Mouse (Mus musculus): Measurements from ENCODE around the gene Rpl18. TPM values are rescaled to one million over a fixed set of nuclear protein-coding genes. Genes with fewer than 3 reads are reported as not detected.

Rpl18 gene
- total RNA-seq, 2 experiments from 2014 or later: 451 to 508 TPM

- Histone ChIP-seq H3K4me3 (no peak overlapping the region), H3K27ac (no peak overlapping the region)
- TF ChIP-seq CTCF (IDR thresholded peaks at IDR 0.05): no peak
- no peak for DNase-seq
- intact Hi-C loops (cut with DNase I): loop anchor here (2.0 kb wide), 1 partner anchor 89 kb away; no protein-coding TSS in a partner anchor
Observed at GRCm38 (mm10) chr7:45685811-45686210, 29.4 kb upstream of the Rpl18 start.

DNA sequence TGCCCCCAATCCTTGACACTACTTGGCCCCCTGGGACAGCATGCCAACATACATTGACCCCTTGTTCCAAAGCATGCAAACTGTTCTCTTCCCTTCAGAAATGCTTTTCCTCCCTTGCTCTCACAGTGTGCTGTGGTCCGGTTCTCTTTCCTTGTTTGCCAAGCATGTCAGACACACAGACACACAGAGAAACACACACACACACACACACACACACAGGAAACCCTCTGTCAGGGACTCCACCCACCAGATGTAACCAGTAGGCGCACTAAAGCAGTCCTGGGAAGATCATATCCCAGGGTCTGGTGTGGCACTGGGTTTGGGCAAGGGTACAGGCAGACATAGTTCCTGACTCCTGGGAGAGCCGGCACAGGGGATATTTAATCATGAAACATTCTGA lies 28.4 kb upstream of the Rpl18 start:
- Histone ChIP-seq H3K4me3 (no peak overlapping the region), H3K27ac (no peak overlapping the region)
- no peak for DNase-seq
- TF ChIP-seq CTCF (IDR thresholded peaks at IDR 0.05): no peak
- intact Hi-C loops (cut with DNase I): loop anchor here (2.0 kb wide), 1 partner anchor 90 kb away; no protein-coding TSS in a partner anchor

- intact Hi-C loops (cut with DNase I): no loop called here
- Histone ChIP-seq H3K4me3 (no peak overlapping the region), H3K27ac (no peak overlapping the region)
- no peak for DNase-seq
- no peak for TF ChIP-seq CTCF (IDR thresholded peaks at IDR 0.05)
Observed at GRCm38 (mm10) chr7:45689099-45689498, 26.2 kb upstream of the Rpl18 start.

- intact Hi-C loops (cut with DNase I): no loop called here
- no peak for DNase-seq
- Histone ChIP-seq H3K27ac (no peak overlapping the region), H3K4me3 (no peak overlapping the region)
- no peak for TF ChIP-seq CTCF (IDR thresholded peaks at IDR 0.05)
Observed at GRCm38 (mm10) chr7:45689800-45690199, 25.5 kb upstream of the Rpl18 start.

DNA sequence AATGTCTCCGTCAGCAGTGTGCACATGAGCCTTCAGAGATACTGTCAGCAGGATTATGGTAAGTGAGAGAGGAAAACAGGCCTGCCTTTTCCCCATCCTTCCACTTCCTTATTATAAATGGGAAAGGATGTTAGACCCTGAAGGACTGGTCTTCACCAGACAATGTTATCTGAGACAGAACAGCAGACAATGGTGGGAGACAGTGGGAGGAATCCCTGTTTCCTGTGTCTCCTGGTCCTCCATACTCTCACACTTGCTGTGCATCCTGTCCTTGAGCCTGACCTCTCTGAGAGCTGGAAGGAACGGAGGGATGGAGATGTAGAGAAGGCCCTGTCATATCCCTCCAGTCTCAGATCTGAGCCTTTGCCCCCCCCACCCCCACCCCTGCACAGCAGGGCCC lies 22.9 kb upstream of the Rpl18 start:
- TF ChIP-seq CTCF (IDR thresholded peaks at IDR 0.05): no peak
- intact Hi-C loops (cut with DNase I): no loop called here
- no peak for DNase-seq
- H3K27ac ChIP-seq: no peak overlapping the region
- H3K4me3 ChIP-seq: no peak overlapping the region

DNA sequence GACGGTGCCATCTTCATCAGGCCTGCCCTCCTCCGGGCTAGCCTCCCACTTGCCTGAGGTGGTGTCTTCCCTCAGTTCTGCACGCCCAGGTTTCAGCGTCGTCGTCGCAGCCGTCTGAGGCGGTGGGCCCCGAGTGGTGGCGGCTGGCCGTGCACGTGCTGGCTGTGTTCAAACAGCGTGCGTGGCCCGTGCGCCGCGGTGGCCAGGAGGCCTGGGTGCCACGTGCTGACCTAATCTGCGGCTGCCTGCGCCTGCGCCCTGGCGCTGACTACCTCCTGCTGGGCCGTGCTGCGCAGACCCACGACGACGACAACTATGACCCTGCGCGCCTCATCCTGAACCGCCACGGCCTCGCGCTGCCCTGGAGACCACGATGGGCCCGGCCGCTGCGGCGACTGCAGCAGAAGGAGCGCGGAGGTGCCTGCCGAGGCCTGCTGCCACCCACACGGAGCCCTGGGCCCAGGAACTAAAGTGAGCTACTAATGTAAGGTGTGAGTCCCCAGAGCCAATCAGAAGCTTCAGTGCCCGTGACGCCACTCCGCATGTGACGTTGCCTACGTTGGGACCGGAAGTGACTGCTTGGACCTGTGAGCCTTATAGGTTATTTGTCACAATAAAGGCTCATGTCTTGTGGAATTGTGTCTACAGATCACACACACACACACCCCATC lies 21.2 kb upstream of the Rpl18 start, which contains the start of gene Sec1:
Gene Sec1 (minus strand): TSS at position 482 of the 671 bp plus-strand sequence.
- intact Hi-C loops (cut with DNase I): no loop called here
- DNase-seq: peak; percentile 25
- H3K4me3 ChIP-seq: no peak within 1 kb of the TSS
- H3K27ac ChIP-seq: no peak within 1 kb of the TSS
- no peak for TF ChIP-seq CTCF (IDR thresholded peaks at IDR 0.05)

DNA sequence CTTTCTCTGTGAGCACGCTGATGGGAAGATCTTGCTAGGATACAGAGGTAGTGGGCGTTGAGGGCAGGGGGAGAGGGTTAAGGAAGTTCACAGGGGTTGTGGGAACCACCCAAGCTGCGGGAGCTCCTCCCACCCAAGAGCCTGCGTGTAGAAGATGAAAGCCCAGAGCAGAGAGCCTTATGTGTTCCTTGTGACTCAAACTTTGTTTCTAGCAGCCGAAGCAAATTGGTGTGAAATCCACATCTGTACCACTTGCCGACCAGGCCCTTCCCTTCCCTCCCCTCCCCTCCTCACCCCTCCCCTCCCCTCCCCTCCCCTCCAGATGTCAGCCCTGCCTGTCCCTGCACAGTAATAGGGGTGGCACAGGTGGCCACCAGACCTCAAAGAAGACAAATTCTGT lies 20.2 kb upstream of the Rpl18 start:
- DNase-seq: no peak
- Histone ChIP-seq H3K4me3 (no peak overlapping the region), H3K27ac (no peak overlapping the region)
- no peak for TF ChIP-seq CTCF (IDR thresholded peaks at IDR 0.05)
- intact Hi-C loops (cut with DNase I): no loop called here

DNA sequence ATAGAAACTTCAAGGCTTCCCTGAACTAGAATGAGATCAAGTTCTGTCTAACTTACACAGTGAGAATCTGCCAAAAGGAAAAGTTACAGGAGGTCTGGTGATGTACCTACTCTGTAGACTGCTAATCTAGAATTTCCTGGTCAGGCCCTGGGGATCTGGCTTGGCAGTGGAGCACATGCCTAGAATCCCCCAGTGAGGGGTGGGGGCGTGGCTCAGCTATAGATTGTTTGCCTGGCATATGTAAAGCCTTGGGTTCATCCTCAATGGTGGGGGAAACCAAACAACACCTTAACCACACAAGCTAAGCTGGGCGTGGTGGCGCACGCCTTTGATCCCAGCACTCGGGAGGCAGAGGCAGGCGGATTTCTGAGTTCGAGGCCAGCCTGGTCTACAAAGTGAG lies 17.4 kb upstream of the Rpl18 start:
- intact Hi-C loops (cut with DNase I): no loop called here
- DNase-seq: no peak
- Histone ChIP-seq H3K27ac (no peak overlapping the region), H3K4me3 (no peak overlapping the region)
- TF ChIP-seq CTCF (IDR thresholded peaks at IDR 0.05): no peak

DNA sequence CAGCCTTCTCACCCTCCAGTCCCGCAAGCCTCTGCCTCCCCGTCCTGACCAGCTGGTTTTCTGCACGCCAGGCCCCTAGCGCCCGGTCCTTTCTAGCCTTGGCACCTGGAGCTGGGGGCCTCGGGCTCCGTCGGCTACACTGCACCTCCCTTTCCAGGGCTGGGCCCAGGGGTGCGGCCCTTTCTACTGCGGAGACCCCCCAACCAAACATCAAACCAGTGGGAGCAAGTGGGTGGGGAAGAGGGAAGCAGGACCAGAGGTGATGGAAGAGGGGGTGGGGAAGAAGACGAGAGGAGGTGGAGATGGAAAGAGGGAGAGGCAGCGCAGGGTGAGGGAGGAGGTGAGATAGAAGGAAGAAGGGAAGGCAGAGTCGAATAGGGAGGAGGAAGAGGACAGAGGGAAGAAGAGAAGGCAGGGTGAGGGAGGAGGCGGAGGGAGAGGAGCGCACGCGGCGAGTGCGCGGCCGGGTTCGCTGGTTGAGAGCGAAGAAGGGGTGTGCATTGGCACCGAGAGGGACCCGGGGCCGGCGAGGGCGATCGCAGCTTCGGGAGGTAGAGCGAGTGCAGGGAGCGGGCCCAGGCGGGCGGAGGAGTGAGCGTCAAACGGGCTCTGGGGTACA lies 15.6 kb upstream of the Rpl18 start, which contains the start of gene Car11:
Gene Car11 (plus strand): TSS at position 321 of the 619 bp plus-strand sequence.
- no peak for TF ChIP-seq CTCF (IDR thresholded peaks at IDR 0.05)
- peak; percentile 55 for DNase-seq
- Histone ChIP-seq H3K27ac (peak within 1 kb of the TSS; percentile 87), H3K4me3 (peak within 1 kb of the TSS; percentile 67)
- intact Hi-C loops (cut with DNase I): loop anchor here (5.0 kb wide), 1 partner anchor 232 kb away; the partner anchor contains the start of gene Bax

DNA sequence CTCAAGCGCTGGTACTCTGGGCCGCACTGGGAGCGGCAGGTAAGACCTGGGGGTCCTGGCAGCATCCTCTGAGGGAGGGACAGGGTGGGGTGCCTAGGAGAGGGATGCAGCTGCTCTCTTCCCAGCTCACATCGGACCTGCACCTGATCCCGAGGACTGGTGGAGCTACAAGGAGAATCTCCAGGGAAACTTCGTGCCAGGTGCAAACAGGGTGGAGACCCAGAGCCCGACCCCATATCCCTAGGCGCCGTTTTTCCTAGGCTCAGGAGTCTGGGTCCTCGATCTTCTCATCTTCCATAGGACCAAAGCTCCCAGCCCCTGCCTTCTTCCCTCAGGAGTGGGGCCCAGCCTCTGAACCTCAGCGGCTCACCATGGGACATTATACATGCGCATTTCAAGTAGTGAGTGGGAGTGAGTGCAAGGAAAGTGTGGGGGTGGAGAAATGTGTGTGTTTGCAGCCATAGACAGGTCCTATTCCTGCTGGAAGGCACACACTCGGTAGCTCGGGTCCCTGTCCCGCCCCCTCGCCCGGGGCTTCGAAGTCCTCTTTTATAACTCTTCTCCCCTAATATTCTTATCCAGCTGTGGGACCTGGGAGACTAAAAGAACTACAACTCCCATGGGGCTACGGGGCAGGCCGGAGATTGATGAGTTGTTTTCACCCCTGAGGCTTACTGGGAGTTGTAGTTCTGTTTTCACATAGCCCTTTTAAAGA lies 14.8 kb upstream of the Rpl18 start:
- TF ChIP-seq CTCF (IDR thresholded peaks at IDR 0.05): no peak
- H3K27ac ChIP-seq: peak overlapping the region; percentile 87
- intact Hi-C loops (cut with DNase I): loop anchor here (5.0 kb wide), 1 partner anchor 233 kb away; the partner anchor contains the start of gene Bax

DNA sequence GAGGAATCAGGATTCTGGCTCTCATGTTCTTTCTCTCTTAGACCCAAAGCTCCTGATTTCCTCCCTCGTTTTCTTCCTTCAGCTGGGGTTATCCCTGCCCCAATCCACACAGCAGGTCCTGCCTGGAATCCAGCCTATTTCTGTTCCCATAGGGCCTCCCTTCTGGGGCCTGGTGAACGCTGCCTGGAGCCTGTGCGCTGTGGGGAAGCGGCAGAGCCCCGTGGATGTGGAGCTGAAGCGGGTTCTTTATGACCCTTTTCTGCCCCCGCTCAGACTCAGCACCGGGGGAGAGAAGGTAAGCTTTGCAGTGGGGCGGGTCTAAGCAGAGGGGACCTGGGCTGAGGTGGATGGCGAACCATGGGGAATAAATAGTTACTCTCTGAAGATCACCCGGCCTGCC lies 14.2 kb upstream of the Rpl18 start:
- peak; percentile 57 for DNase-seq
- intact Hi-C loops (cut with DNase I): loop anchor here (5.0 kb wide), 1 partner anchor 234 kb away; the partner anchor contains the start of gene Bax
- TF ChIP-seq CTCF (IDR thresholded peaks at IDR 0.05): no peak
- Histone ChIP-seq H3K4me3 (peak overlapping the region; percentile 67), H3K27ac (peak overlapping the region; percentile 87)

More for the DNA sequence above, 14.8 kb upstream of the Rpl18 start:
- peak; percentile 82 for DNase-seq
- peak overlapping the region; percentile 67 for H3K4me3 ChIP-seq

- intact Hi-C loops (cut with DNase I): loop anchor here (5.0 kb wide), 1 partner anchor 234 kb away; the partner anchor contains the start of gene Bax
- TF ChIP-seq CTCF (IDR thresholded peaks at IDR 0.05): no peak
- peak overlapping the region; percentile 67 for H3K4me3 ChIP-seq
- DNase-seq: no peak
- peak overlapping the region; percentile 87 for H3K27ac ChIP-seq
Observed at GRCm38 (mm10) chr7:45701607-45702006, 13.7 kb upstream of the Rpl18 start.
